Mouse (Mus musculus) adrenal gland, postnatal 4 days (tissue): ENCODE measurements around the gene As3mt. TPM values are rescaled to one million over a fixed set of nuclear protein-coding genes. Genes with fewer than 3 reads are reported as not detected.
"Not testable (repeated sequence)": the region's sequence is repeated elsewhere in the genome, so short reads cannot be mapped to it uniquely, and the experiment has no call there.

Experiments
- DNase-seq, 2 experiments: peaks; one replicate each; pipeline ENCODE4 v3.0.0; 2021 to 2022; ENCODE audit warnings: low spot score in 2 of 2, mixed read lengths in 2 of 2
- total RNA-seq, 2 experiments: library from RNA; stranded (reverse); gene quantifications; 2 replicates each; pipeline ENCODE4 v1.2.3; 2021

As3mt gene
- total RNA-seq, 2 experiments from 2014 or later, result 64.6 to 73.2 TPM

GRCm38 (mm10) chr19:46697840-46698517 lies 9.3 kb upstream of the As3mt start:
- DNase-seq, result no peak

GRCm38 (mm10) chr19:46699011-46699481 lies 8.2 kb upstream of the As3mt start:
- no peak for DNase-seq

GRCm38 (mm10) chr19:46701156-46701555 lies 6.1 kb upstream of the As3mt start:
- DNase-seq, result no peak

GRCm38 (mm10) chr19:46705779-46706495 lies 1.3 kb upstream of the As3mt start:
- DNase-seq, result no peak

- DNase-seq, result no peak
Measured at GRCm38 (mm10) chr19:46706540-46707295, 540 bp upstream of the As3mt start.

- no peak for DNase-seq
Measured at GRCm38 (mm10) chr19:46710614-46711013, 3.4 kb downstream of the As3mt start.

GRCm38 (mm10) chr19:46714234-46714633 lies 7.0 kb downstream of the As3mt start:
- DNase-seq, result no peak

GRCm38 (mm10) chr19:46715016-46715415 lies 7.8 kb downstream of the As3mt start:
- DNase-seq, result no peak

- DNase-seq, result no peak
Measured at GRCm38 (mm10) chr19:46718150-46718549, 10.9 kb downstream of the As3mt start.

- no peak for DNase-seq
Measured at GRCm38 (mm10) chr19:46724411-46724810, 17.2 kb downstream of the As3mt start.

GRCm38 (mm10) chr19:46726142-46726541 lies 18.9 kb downstream of the As3mt start:
- DNase-seq, result no peak

GRCm38 (mm10) chr19:46727140-46727736 lies 20.0 kb downstream of the As3mt start:
- DNase-seq, result no peak

GRCm38 (mm10) chr19:46727945-46728540 lies 20.8 kb downstream of the As3mt start:
- no peak for DNase-seq

- DNase-seq, result no peak
Measured at GRCm38 (mm10) chr19:46728909-46729308, 21.7 kb downstream of the As3mt start.

GRCm38 (mm10) chr19:46731351-46731750 lies 24.1 kb downstream of the As3mt start:
- no peak for DNase-seq

GRCm38 (mm10) chr19:46732673-46733072 lies 25.4 kb downstream of the As3mt start:
- DNase-seq, result not testable (repeated sequence)

- no peak for DNase-seq
Measured at GRCm38 (mm10) chr19:46733626-46734025, 26.4 kb downstream of the As3mt start.

GRCm38 (mm10) chr19:46735241-46735640 lies 28.0 kb downstream of the As3mt start:
- no peak for DNase-seq

GRCm38 (mm10) chr19:46737106-46737505 lies 29.8 kb downstream of the As3mt start:
- DNase-seq, result no peak

- peak in 1 of 2 experiments; percentile 32 for DNase-seq
Measured at GRCm38 (mm10) chr19:46740341-46741008, 33.2 kb downstream of the As3mt start.
